Mouse (Mus musculus): ENCODE results near the gene Mkln1. TPM values are rescaled to one million over a fixed set of nuclear protein-coding genes. Genes with fewer than 3 reads are reported as not detected.
A peak's percentile ranks its signal among the peaks of the same experiment; 100 is the strongest.

Gene Mkln1
- polyA plus RNA-seq, 1 experiment from 2014 or later = 184 TPM

DNA sequence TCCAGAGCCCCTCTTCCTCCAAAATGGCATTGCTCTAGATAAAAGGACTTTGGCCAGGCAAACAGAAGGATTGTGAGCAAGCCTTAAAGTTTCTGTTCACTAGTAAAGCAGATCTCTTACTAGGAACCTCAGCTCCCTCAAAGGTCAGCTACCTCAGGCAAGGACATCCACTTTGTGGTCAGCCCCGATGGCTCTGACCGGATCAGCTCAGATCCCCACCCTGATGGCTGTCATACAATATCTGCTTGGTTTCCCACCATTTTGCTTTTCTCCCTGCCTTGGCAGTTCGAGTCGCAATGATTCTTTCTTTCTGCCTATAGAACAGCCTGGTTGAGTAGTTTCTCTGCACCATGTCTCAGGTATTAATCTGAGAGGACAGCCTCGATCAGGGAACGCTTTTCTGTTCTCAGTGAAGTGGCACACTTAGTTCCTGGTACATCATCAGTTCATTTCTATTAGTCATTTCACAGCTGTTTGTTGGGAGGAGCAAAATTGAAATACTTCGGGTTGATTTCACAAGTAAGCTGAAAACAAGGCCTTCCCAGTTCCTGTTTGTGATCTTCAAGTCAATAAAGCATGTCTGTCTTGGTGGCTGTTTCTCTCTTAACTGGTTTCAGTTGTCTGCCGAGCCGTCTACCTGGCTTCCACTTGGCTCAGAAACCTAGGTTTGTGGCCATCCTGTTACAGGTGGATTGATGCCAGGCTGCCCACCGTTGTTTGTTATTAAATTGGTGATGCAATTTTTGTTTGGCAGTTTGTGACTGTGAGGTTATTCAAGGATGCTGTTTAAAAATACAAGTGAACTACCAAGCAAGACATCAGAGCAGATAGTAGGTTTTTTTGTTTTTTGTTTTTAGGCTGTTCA is 13.0 kb upstream of the Mkln1 start:
- H3K4me3 ChIP-seq (ENCODE audit: low read depth, low read length) = no peak overlapping the region
- H3K36me3 ChIP-seq (ENCODE audit: insufficient read depth) = no peaks in the 10 kb centered on the region
- 86% methylated on average over 10 of the region's 10 CpGs for WGBS
- H3K4me1 ChIP-seq (ENCODE audit: insufficient read depth) = no peaks in the 10 kb centered on the region
- ATAC-seq (ENCODE audit: insufficient read depth) = no peak
- H3K9ac ChIP-seq = no peak overlapping the region
- DNase-seq = no peak
- H3K27me3 ChIP-seq (ENCODE audit: insufficient read depth, low read length) = no peaks in the 10 kb centered on the region
- H3K9me3 ChIP-seq (ENCODE audit: low read depth, low read length) = no peaks in the 10 kb centered on the region
- no peak for TF ChIP-seq CTCF (IDR thresholded peaks at IDR 0.05; ENCODE audit: low read depth)
- H3K27ac ChIP-seq (ENCODE audit: low read depth) = no peak overlapping the region
- no peak overlapping the region for H3K4me2 ChIP-seq

DNA sequence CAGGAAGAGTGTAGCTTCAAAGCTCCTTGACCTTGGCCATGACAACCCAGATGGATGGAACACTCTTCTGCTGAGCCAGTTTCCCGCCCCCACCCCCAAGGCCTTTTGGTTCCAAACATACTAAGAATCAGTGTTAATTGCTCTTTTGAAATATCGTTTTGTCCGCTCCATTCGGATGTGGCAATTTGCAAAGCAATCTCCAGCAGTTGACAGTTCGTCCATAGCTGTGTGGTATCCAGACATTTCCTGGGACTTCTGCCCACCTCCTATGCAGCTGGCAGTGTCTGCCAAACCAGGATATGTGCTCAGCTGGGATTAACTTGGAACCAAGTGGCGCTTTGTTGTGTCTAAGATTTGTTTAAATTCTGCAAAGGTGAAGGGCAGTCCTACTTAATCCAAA is 8.8 kb upstream of the Mkln1 start:
- Histone ChIP-seq H3K36me3 (ENCODE audit: insufficient read depth) (no peaks in the 10 kb centered on the region), H3K4me1 (ENCODE audit: insufficient read depth) (no peaks in the 10 kb centered on the region), H3K4me3 (ENCODE audit: low read depth, low read length) (no peak overlapping the region), H3K9me3 (ENCODE audit: low read depth, low read length) (no peaks in the 10 kb centered on the region), H3K9ac (no peak overlapping the region), H3K27me3 (ENCODE audit: insufficient read depth, low read length) (no peaks in the 10 kb centered on the region), H3K4me2 (no peak overlapping the region), H3K27ac (ENCODE audit: low read depth) (no peak overlapping the region)
- ATAC-seq (ENCODE audit: insufficient read depth) = no peak
- 68% methylated on average over 6 of the region's 6 CpGs for WGBS
- no peak for TF ChIP-seq CTCF (IDR thresholded peaks at IDR 0.05; ENCODE audit: low read depth)
- DNase-seq = no peak

DNA sequence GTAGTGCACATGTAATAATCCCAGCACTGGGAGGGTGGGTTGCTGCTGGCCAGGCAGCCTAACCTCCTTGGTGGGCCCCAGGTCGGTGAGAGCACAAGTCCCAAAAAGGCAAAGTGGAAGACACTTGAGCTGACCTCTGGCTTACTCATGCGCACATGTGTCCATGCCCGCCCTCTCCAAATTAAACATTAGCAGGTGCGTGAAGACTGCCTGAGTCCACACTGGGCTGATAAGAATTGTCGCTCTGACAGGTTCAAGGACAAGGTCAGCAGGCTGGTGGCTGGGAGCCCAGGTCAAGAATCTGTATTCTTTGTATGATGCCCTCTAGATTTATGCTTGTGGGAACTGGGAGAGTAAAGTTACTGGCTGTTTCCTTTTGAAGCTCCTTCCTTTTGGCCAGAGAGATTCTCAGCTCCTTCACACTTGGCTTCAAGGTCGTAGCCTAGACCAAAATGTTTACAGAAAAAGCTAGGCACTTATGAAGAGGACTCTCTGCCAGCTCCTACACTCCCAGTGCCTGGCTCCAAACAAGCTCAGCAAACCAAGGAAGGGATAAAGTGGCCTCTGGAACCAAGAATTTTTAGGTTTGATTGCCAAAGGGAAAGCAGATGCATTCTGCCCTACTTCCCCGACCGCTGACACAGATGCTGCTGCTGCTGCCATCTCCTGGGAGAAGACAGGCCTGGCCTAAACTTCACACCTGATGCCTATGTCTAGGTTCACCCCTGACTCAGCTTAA is 8.1 kb upstream of the Mkln1 start:
- no peak overlapping the region for H3K4me2 ChIP-seq
- ATAC-seq (ENCODE audit: insufficient read depth) (no peak), DNase-seq (peak; percentile 25)
- no peak overlapping the region for H3K27ac ChIP-seq (ENCODE audit: low read depth)
- no peaks in the 10 kb centered on the region for H3K36me3 ChIP-seq (ENCODE audit: insufficient read depth)
- no peaks in the 10 kb centered on the region for H3K4me1 ChIP-seq (ENCODE audit: insufficient read depth)
- H3K27me3 ChIP-seq (ENCODE audit: insufficient read depth, low read length) = no peaks in the 10 kb centered on the region
- TF ChIP-seq CTCF (IDR thresholded peaks at IDR 0.05; ENCODE audit: low read depth) = peak; percentile 46
- no peaks in the 10 kb centered on the region for H3K9me3 ChIP-seq (ENCODE audit: low read depth, low read length)
- H3K4me3 ChIP-seq (ENCODE audit: low read depth, low read length) = no peak overlapping the region
- no peak overlapping the region for H3K9ac ChIP-seq
- WGBS = 31% methylated on average over 8 of the region's 8 CpGs

DNA sequence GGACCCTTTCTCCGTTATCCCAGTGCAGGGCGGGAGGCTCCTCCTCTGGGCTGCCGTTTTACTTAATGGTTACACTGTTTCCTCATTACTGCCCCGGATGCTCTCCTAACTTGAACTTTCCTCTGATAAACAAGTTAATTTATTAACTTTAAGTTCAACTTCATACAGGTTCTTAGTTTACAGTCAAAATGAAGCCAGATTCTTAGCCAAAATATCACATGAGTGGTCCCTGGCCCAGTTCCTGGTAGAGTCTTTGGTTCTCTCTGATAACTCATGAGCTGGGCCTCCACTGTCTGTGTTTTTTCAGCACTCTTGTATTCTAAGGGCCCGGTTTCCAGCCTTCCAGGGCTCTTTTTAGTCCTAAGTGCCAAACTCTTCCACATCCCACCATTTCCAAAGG is 5.7 kb upstream of the Mkln1 start:
- WGBS = 70% methylated on average over 5 of the region's 5 CpGs
- Histone ChIP-seq H3K4me2 (no peak overlapping the region), H3K9ac (no peak overlapping the region), H3K4me3 (ENCODE audit: low read depth, low read length) (no peak overlapping the region), H3K4me1 (ENCODE audit: insufficient read depth) (no peaks in the 10 kb centered on the region), H3K27ac (ENCODE audit: low read depth) (no peak overlapping the region), H3K9me3 (ENCODE audit: low read depth, low read length) (no peaks in the 10 kb centered on the region), H3K36me3 (ENCODE audit: insufficient read depth) (no peaks in the 10 kb centered on the region), H3K27me3 (ENCODE audit: insufficient read depth, low read length) (no peaks in the 10 kb centered on the region)
- TF ChIP-seq CTCF (IDR thresholded peaks at IDR 0.05; ENCODE audit: low read depth) = no peak
- ATAC-seq (ENCODE audit: insufficient read depth) (no peak), DNase-seq (no peak)

DNA sequence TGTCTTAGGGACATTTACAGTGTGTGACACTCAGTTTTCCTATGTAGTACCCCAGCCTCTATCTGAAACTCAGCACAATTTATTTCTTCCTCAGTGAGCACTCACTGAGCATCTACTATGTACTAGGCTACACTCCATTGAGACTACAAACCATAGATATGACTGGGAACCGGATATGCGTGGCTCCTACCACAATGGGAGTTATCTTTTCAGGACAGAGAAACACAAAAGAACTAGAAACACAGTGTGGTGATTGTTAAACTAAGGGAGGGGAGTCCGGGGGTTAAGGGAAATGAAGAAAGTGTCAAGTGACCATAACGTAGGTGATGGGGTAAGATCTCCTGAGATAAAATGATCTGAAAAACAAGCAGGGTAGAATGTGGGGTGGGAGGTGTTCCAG is 2.4 kb upstream of the Mkln1 start:
- no peaks in the 10 kb centered on the region; the same call in 1 of the 2 replicates for H3K4me1 ChIP-seq (ENCODE audit: insufficient read depth)

DNA sequence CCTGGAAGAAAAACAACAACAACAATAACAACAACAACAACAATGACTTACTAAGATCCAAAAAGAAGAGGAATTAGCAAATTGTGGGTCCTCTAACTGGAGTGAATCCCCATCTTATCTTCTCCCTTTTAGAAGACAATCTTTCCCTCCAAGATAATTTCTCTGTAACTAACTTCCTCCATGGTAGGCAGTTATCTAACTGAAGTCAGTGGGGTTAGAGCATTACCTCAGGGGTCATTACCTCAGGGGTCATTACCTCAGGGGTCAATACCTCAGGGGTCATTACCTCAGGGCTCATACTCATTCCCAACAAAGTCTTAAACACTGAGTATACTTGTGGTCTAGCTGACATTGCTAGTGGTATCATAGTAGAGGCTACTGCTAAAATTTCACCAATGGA is 1.2 kb upstream of the Mkln1 start:
- Histone ChIP-seq H3K27me3 (ENCODE audit: insufficient read depth, low read length) (no peaks in the 10 kb centered on the region), H3K4me1 (ENCODE audit: insufficient read depth) (no peaks in the 10 kb centered on the region; the same call in none of the 2 replicates), H3K36me3 (ENCODE audit: insufficient read depth) (no peaks in the 10 kb centered on the region), H3K9me3 (ENCODE audit: low read depth, low read length) (no peaks in the 10 kb centered on the region), H3K27ac (ENCODE audit: low read depth) (no peak overlapping the region), H3K4me3 (ENCODE audit: low read depth, low read length) (no peak overlapping the region), H3K4me2 (no peak overlapping the region), H3K9ac (no peak overlapping the region)
- TF ChIP-seq CTCF (IDR thresholded peaks at IDR 0.05; ENCODE audit: low read depth) = no peak
- ATAC-seq (ENCODE audit: insufficient read depth) (no peak), DNase-seq (no peak)

More for the DNA sequence above, 2.4 kb upstream of the Mkln1 start:
- no peak overlapping the region for H3K9ac ChIP-seq
- no peaks in the 10 kb centered on the region for H3K9me3 ChIP-seq (ENCODE audit: low read depth, low read length)
- ATAC-seq (ENCODE audit: insufficient read depth) (no peak), DNase-seq (no peak)
- no peak overlapping the region for H3K27ac ChIP-seq (ENCODE audit: low read depth)
- no peaks in the 10 kb centered on the region for H3K27me3 ChIP-seq (ENCODE audit: insufficient read depth, low read length)
- no peak overlapping the region for H3K4me2 ChIP-seq
- no peaks in the 10 kb centered on the region for H3K36me3 ChIP-seq (ENCODE audit: insufficient read depth)
- H3K4me3 ChIP-seq (ENCODE audit: low read depth, low read length) = no peak overlapping the region
- no peak for TF ChIP-seq CTCF (IDR thresholded peaks at IDR 0.05; ENCODE audit: low read depth)
- WGBS = 79% methylated on average over 4 of the region's 4 CpGs

DNA sequence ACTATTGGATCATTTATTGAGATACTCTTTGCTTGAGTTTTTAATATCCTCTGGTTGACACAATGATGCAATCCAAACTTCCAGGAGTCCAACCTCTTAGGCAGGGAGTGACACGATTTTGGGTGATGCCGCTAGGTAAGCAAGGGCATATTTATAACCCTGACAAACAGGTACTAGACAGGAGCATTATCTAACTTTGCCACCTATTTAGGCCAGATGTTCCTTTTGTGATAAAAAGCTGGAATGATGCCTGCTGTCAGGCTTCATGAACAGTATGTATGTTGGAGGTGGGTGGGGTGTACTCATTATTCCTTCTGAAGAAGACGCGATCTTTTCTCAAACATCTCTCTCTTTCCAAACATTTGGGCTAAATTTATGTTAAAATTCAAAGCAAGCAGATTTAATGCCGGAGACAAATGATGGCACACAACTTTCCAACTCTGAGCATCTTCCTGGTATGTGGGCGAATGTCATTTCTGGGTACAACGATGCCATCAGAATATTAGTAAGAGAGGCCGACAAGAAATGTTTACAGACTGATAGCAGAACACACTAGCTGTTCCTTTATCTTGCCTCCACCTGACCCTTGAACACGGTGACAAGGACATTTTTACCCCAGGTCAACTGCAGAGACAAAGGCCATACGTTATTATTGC is 632 bp upstream of the Mkln1 start:
- no peaks in the 10 kb centered on the region for H3K9me3 ChIP-seq (ENCODE audit: low read depth, low read length)
- H3K36me3 ChIP-seq (ENCODE audit: insufficient read depth) = no peaks in the 10 kb centered on the region
- no peaks in the 10 kb centered on the region for H3K27me3 ChIP-seq (ENCODE audit: insufficient read depth, low read length)
- 48% methylated on average over 10 of the region's 10 CpGs for WGBS
- ATAC-seq (ENCODE audit: insufficient read depth) (no peak), DNase-seq (no peak)
- peak overlapping the region; percentile 53 for H3K4me2 ChIP-seq
- TF ChIP-seq CTCF (IDR thresholded peaks at IDR 0.05; ENCODE audit: low read depth) = no peak
- H3K4me1 ChIP-seq (ENCODE audit: insufficient read depth) = no peaks in the 10 kb centered on the region; the same call in none of the 2 replicates
- 0 out of 2 replicates have a peak overlapping the region, but pooled peaks have one; percentile 8 for H3K27ac ChIP-seq (ENCODE audit: low read depth)
- peak overlapping the region; percentile 98 for H3K9ac ChIP-seq
- H3K4me3 ChIP-seq (ENCODE audit: low read depth, low read length) = peak overlapping the region; percentile 98
